Mouse (Mus musculus): ENCODE results near the gene Prss34. TPM values are rescaled to one million over a fixed set of nuclear protein-coding genes. Genes with fewer than 3 reads are reported as not detected.

The Prss34 gene
- polyA plus RNA-seq, 1 experiment from 2014 or later = not detected

DNA sequence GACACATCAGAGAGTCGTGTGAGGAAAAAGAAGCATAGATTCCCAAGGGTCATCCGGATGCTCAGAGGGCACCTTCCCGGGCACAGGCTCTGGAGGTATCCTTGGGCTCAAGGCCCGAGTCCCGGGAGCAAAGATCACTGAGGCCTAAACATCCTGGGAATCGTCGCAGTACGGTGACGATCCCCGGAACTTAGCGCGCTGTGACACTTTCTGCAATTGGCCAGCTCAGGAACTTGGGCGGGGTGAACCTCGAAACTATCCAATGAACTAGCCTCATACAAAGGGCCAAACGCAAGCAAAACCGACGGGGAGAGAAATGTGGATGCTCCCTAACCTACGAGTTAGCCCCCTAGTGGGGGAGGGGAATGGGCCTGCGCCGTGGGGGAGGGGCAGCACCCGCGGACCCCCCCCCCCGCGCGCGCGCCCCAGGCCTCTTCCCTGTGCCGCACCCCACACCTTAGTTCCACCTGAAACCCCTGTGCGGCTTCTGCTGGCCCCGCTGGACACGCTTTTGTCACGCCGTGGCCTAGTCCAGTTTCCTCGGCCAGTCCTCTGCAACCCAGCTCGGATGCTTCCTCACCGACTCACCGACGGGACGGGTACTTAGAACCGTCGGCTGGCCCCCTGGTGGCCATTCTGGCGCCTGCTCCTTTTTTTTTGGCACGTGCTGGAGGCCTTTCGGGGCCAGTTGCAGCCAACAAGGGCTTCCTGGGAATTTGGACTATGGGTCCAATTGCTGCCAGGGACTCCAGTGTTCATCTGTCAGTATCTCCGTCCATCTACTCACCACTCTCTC, 24.3 kb upstream of the Prss34 start:
- Histone ChIP-seq H3K27me3 (0 out of 2 replicates have a peak, but pooled peaks cover 4% of the 10 kb centered on the region), H3K9ac (peak overlapping the region; percentile 98), H3K4me2 (peak overlapping the region; percentile 49), H3K9me3 (no peaks in the 10 kb centered on the region), H3K36me3 (peaks cover 11% of the 10 kb centered on the region), H3K4me3 (peak overlapping the region; percentile 99), H3K27ac (replicated peaks) (peak overlapping the region; percentile 99), H3K4me1 (replicated peaks) (peaks cover 42% of the 10 kb centered on the region)
- ATAC-seq (ENCODE audit: low read depth) = peak; percentile 87
- WGBS = 2% methylated on average over 44 of the region's 45 CpGs

DNA sequence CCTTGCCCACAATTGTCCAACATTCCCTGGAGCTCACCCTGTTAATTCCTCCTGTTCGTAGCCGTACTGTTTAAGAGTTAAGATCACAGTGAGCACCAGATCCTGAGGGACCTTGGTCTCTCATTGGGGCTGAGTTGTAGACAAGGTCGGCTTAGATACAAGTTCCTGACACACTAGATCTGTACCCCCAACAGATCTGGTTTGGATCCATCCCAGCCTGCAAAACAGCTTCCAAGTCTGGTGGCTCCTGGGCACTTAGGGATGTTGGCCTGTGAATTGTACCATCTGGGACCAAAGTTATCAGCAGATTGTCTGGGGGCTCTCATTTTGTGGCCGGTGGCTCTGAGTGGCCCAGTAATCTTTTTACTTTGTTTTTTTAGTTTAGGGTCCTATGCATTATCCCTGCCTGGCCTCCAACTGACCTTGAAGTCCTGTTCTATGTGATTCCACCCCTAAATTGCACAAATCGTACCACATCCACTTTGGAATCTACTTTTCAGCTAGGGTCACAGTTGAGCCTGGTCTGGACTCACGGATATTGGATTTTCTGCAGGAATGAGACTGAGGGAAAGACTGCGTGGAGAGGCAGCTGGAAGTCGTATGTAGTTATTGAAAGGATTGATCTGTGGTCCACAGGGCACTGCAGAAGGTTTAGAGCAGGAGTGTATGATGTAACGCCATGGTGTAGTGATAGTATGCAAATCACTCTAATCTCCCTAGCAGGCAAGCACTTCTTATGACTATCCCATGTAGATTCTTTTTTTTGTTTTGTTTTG, 23.4 kb upstream of the Prss34 start, which contains the start of gene Ube2i:
TSS of gene Ube2i (minus strand) at position 52 of the 776 bp plus-strand sequence.
- 80% methylated on average over 9 of the region's 9 CpGs for WGBS
- 0 out of 2 replicates have a peak, but pooled peaks cover 2% of the 10 kb centered on the region for H3K36me3 ChIP-seq
- ATAC-seq (ENCODE audit: low read depth) = no peak

DNA sequence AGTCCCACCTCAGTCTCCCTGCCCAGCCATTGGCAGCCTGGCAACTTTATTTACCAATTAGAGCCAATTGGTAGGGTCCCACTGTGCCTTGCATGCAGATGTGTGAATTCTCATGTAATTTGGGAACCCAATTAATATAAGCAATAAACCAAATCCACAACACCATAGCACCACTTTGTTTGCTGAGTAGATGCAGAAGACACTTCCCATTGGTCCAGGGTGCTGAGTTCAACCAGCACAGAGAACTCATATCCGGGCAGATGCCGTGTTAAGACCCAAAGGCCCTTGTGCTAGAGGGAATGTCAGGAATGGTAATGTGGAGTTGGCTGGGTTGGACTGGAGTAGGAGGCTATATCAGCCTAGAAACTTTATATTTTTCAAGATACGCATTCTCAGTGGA, 22.4 kb upstream of the Prss34 start:
- no peak for ATAC-seq (ENCODE audit: low read depth)
- peaks cover 25% of the 10 kb centered on the region for H3K4me1 ChIP-seq (replicated peaks)
- no peaks in the 10 kb centered on the region for H3K9me3 ChIP-seq
- 92% methylated on average over 3 of the region's 3 CpGs for WGBS
- no peak overlapping the region for H3K9ac ChIP-seq
- H3K4me2 ChIP-seq = no peak overlapping the region
- no peak overlapping the region for H3K27ac ChIP-seq (replicated peaks)
- H3K36me3 ChIP-seq = no peaks in the 10 kb centered on the region
- H3K27me3 ChIP-seq = peaks cover 15% of the 10 kb centered on the region; the same call in 1 of the 2 replicates
- no peak overlapping the region for H3K4me3 ChIP-seq

More for the DNA sequence above, 23.4 kb upstream of the Prss34 start, which contains the start of gene Ube2i:
- Histone ChIP-seq H3K27me3 (0 out of 2 replicates have a peak, but pooled peaks cover 11% of the 10 kb centered on the region), H3K4me2 (peak within 1 kb of the TSS; percentile 49), H3K27ac (replicated peaks) (peak within 1 kb of the TSS; percentile 99), H3K9me3 (no peaks in the 10 kb centered on the region), H3K9ac (peak within 1 kb of the TSS; percentile 98), H3K4me1 (replicated peaks) (peaks cover 36% of the 10 kb centered on the region), H3K4me3 (peak within 1 kb of the TSS; percentile 99)

DNA sequence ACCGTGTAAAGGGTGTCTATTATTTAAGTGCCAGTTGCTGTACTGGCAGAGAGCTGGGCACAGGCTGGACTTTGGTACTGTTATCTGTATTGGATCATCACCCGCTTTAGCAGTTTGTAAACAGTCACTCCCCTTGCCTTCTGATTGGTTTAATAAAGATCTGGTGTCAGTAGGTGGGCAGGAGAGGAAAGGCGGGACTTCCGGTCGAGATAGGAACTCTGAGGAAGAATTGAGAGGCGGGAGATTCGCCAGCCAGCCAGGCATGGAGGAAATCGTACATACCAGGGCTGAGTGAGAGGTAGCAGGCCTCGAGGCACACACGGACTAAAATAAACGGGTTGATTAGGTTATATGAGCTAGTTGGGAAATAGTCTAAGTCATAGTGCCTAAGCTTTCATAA, 16.1 kb upstream of the Prss34 start:
- H3K27me3 ChIP-seq = peaks cover 15% of the 10 kb centered on the region; the same call in 1 of the 2 replicates
- no peak for ATAC-seq (ENCODE audit: low read depth)
- no peaks in the 10 kb centered on the region for H3K36me3 ChIP-seq
- WGBS = 46% methylated on average over 11 of the region's 11 CpGs
- no peaks in the 10 kb centered on the region for H3K4me1 ChIP-seq (replicated peaks)
- no peak overlapping the region for H3K4me3 ChIP-seq
- H3K9ac ChIP-seq = no peak overlapping the region
- H3K4me2 ChIP-seq = no peak overlapping the region
- H3K27ac ChIP-seq (replicated peaks) = no peak overlapping the region
- H3K9me3 ChIP-seq = no peaks in the 10 kb centered on the region

DNA sequence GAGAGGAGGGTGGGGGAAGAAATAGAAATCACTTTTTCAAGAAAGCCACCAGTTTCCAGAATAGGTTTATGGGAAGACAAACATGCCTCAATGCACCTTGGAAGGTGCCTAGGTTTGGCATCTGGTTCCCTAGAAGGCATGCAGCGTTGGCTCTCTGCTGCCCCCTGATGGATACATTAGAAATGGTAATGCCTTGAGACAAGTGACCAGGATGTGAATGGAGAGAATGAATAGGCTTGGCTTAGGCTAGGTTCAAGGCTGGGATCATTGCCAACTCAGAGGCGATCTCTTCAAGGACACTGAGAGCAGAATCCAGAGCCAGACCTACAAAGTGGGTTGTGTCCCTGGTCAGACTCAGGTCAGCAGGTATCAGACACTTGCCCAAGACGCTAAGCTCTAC, 13.2 kb upstream of the Prss34 start:
- no peak for ATAC-seq (ENCODE audit: low read depth)
- H3K4me1 ChIP-seq (replicated peaks) = no peaks in the 10 kb centered on the region
- H3K27ac ChIP-seq (replicated peaks) = no peak overlapping the region
- H3K27me3 ChIP-seq = peaks cover 4% of the 10 kb centered on the region; the same call in 1 of the 2 replicates
- H3K9me3 ChIP-seq = no peaks in the 10 kb centered on the region
- H3K4me3 ChIP-seq = no peak overlapping the region
- WGBS = 24% methylated on average over 3 of the region's 3 CpGs
- no peak overlapping the region for H3K4me2 ChIP-seq
- H3K9ac ChIP-seq = no peak overlapping the region
- H3K36me3 ChIP-seq = no peaks in the 10 kb centered on the region

DNA sequence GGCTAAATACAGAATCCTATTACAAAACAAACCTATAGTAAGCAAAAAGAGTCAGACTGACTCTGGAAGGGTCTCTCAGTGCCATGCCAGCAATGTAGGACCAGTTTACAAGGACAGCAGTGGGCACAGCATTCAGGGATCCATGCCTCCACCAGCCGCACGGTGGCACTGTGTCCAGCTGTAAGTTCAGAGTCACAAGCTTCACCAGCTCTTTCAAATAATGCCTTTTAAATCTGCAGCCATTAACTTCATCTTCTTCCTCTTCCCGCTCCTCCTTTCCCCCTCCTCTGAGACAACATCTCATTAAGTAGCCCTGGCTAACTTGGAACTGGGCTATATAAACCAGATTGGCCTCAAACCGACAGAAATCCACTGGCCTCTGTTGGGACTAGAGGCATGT, 9.4 kb upstream of the Prss34 start:
- Histone ChIP-seq H3K4me2 (no peak overlapping the region), H3K27ac (replicated peaks) (no peak overlapping the region), H3K36me3 (no peaks in the 10 kb centered on the region), H3K9ac (no peak overlapping the region), H3K4me1 (replicated peaks) (no peaks in the 10 kb centered on the region), H3K27me3 (no peaks in the 10 kb centered on the region), H3K9me3 (no peaks in the 10 kb centered on the region), H3K4me3 (no peak overlapping the region)
- 28% methylated on average over 4 of the region's 4 CpGs for WGBS
- ATAC-seq (ENCODE audit: low read depth) = no peak

DNA sequence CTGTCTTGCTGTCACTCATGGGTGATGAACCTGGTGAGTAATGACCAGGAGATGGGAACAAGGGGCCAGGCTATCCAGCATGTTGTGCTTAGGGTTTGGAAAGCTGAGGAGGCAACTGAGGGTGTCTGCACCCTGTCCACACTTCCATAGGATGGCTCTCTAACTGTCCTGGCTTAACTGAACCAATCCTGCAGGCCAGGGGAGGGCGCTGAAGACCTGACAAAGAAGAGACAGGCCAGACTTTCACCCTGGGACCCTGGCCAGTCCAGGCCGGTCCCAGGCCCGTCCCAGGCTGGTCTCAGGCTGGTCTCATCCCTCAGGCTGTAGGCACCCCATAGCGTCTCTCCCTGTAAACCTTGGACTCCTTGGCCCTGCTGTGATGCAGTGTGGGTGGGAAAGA, 7.8 kb upstream of the Prss34 start:
- no peak overlapping the region for H3K4me2 ChIP-seq
- H3K27me3 ChIP-seq = no peaks in the 10 kb centered on the region
- ATAC-seq (ENCODE audit: low read depth) = no peak
- no peak overlapping the region for H3K9ac ChIP-seq
- no peaks in the 10 kb centered on the region for H3K36me3 ChIP-seq
- H3K4me3 ChIP-seq = no peak overlapping the region
- no peaks in the 10 kb centered on the region for H3K9me3 ChIP-seq
- WGBS = 40% methylated on average over 4 of the region's 4 CpGs
- H3K27ac ChIP-seq (replicated peaks) = no peak overlapping the region
- H3K4me1 ChIP-seq (replicated peaks) = no peaks in the 10 kb centered on the region

DNA sequence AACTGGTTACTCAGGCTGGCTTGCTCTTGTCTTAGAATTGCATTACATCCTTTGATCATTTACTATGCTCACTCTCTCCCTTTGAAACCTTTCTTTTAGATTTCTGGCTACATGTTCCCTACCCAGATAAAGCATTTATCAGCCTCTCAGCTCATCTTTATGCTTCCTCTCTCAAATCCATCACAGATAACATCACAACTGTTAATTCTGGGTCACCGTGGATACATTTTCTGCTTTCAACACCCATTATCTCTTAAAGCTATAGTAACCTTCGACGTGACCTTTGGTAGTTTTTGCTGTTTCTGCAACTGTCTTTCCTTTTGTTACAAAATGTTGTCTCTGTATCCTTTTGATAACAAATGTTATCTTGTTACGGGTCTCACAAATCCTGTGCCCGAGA, 4.7 kb upstream of the Prss34 start:
- no peaks in the 10 kb centered on the region for H3K9me3 ChIP-seq
- H3K27me3 ChIP-seq = no peaks in the 10 kb centered on the region
- no peak overlapping the region for H3K4me3 ChIP-seq
- 85% methylated on average over 5 of the region's 5 CpGs for WGBS
- no peak for ATAC-seq (ENCODE audit: low read depth)
- H3K9ac ChIP-seq = no peak overlapping the region
- no peaks in the 10 kb centered on the region for H3K4me1 ChIP-seq (replicated peaks)
- no peak overlapping the region for H3K27ac ChIP-seq (replicated peaks)
- H3K36me3 ChIP-seq = no peaks in the 10 kb centered on the region
- H3K4me2 ChIP-seq = no peak overlapping the region

DNA sequence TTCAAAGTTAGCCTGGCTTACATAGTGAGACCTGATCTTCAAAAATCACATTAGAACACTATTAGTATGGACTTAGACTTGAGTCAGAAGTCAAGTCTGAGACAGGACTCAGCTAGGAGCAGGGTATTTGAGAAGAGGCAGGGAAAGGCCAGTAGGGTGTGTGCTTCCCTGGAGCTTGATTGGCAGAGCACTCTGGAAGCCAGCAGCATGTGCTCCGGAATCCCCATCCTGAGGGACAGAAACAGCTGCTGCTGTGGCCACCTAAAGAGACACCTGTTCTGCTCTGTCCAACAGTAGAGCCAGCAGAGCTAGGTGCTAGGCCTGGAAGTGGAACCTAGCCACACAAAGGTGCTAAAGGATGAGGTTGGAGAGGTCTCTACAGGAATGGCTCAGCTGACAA, 4.1 kb upstream of the Prss34 start:
- Histone ChIP-seq H3K9me3 (no peaks in the 10 kb centered on the region), H3K27ac (replicated peaks) (no peak overlapping the region), H3K4me3 (no peak overlapping the region), H3K4me2 (no peak overlapping the region), H3K27me3 (no peaks in the 10 kb centered on the region), H3K36me3 (no peaks in the 10 kb centered on the region), H3K9ac (no peak overlapping the region), H3K4me1 (replicated peaks) (no peaks in the 10 kb centered on the region)
- no peak for ATAC-seq (ENCODE audit: low read depth)
- WGBS = 58% methylated on average over 1 of the region's 1 CpGs

DNA sequence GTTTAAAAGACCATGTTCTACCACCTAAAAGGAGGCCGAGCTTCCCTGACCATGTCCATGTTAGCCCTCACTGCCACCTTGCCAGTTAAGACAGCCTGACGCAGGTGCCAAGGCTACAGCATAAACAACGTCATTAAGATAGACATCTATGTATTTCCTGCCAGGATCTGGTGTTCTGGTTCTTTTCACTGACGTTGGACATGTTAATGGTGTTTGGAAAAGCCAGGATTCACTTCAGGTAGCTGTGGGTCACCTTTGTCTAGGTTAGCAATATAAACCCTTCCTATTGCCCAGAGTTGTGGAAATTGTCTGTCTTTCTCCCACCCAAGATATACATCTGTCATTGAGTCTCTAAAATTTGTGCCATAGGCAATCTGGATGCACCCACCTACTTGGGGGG, 10.2 kb downstream of the Prss34 start, which contains the start of gene Prss28:
TSS of gene Prss28 (plus strand) at position 301 of the 400 bp plus-strand sequence.
- Histone ChIP-seq H3K27ac (replicated peaks) (no peak within 1 kb of the TSS), H3K4me2 (no peak within 1 kb of the TSS), H3K4me3 (no peak within 1 kb of the TSS), H3K9me3 (no peaks in the 10 kb centered on the region), H3K27me3 (no peaks in the 10 kb centered on the region), H3K4me1 (replicated peaks) (no peaks in the 10 kb centered on the region), H3K36me3 (no peaks in the 10 kb centered on the region), H3K9ac (no peak within 1 kb of the TSS)
- ATAC-seq (ENCODE audit: low read depth) = no peak
- 83% methylated on average over 4 of the region's 4 CpGs for WGBS

DNA sequence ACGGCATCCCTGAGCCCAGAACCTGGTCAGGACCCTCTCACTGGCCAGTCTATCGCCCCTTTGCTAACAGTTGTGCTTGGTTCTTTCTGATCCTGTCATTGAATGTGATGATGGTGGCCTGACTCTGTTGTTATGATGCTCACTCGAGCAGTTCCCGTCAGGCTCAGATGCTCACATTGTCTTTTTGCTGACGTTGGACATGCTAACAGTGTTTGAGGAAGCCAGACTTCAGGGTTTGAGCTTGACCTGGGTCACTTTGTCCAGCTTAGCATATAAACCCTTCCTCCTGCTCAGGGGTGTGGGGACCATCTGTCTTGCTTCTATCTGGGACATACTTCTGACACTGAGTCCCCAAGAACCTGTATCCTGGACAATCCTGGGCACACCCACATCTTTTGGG, 20.2 kb downstream of the Prss34 start, which contains the start of gene Prss29:
TSS of gene Prss29 (plus strand) at position 301 of the 400 bp plus-strand sequence.
- ATAC-seq (ENCODE audit: low read depth) = no peak
- Histone ChIP-seq H3K4me1 (replicated peaks) (no peaks in the 10 kb centered on the region), H3K4me2 (no peak within 1 kb of the TSS), H3K27ac (replicated peaks) (no peak within 1 kb of the TSS), H3K27me3 (0 out of 2 replicates have a peak, but pooled peaks cover 4% of the 10 kb centered on the region), H3K36me3 (no peaks in the 10 kb centered on the region), H3K4me3 (no peak within 1 kb of the TSS), H3K9ac (no peak within 1 kb of the TSS), H3K9me3 (no peaks in the 10 kb centered on the region)
- 83% methylated on average over 5 of the region's 5 CpGs for WGBS

DNA sequence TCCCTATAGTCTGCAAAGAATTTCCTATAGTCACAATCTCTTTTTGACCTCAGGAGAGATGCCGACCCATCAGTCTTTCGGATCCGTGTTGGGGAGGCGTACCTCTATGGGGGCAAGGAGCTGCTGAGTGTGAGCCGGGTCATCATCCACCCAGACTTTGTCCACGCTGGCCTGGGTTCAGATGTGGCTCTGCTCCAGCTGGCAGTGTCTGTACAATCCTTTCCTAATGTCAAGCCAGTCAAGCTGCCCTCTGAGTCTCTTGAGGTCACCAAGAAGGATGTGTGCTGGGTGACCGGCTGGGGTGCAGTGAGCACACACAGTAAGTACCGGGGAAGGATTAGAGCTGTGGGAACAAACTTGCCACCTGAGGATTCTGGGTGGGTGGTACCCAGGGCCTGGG, 22.6 kb downstream of the Prss34 start:
- H3K27me3 ChIP-seq = 0 out of 2 replicates have a peak, but pooled peaks cover 4% of the 10 kb centered on the region
- H3K36me3 ChIP-seq = no peaks in the 10 kb centered on the region
- no peak for ATAC-seq (ENCODE audit: low read depth)
- WGBS = 91% methylated on average over 8 of the region's 8 CpGs
- H3K4me3 ChIP-seq = no peak overlapping the region
- H3K4me1 ChIP-seq (replicated peaks) = no peaks in the 10 kb centered on the region
- no peak overlapping the region for H3K9ac ChIP-seq
- H3K4me2 ChIP-seq = no peak overlapping the region
- H3K9me3 ChIP-seq = no peaks in the 10 kb centered on the region
- H3K27ac ChIP-seq (replicated peaks) = no peak overlapping the region

Measured in neural tube, embryonic 13.5 days (tissue).